Mouse (Mus musculus) embryo, embryonic 11.5 days (tissue): ENCODE measurements at regions not wholly inside any gene's neighbourhood (a gene's known extent, or its start where the extent isn't known, plus 50 kb on each side); places are given as distances from the start of the nearest gene placed in this dataset.

Experiments
- DNase-seq: peaks from one replicate; pipeline ENCODE4 v3.0.0-alpha.2; 2012; ENCODE audit warnings: low read depth, low spot score

- no peak for DNase-seq
These were observed 65.3 kb upstream of the Gm11238 start for GRCm38 (mm10) chr4:73542331-73542730.

- DNase-seq = no peak
These were observed 76.1 kb upstream of the Gm11238 start for GRCm38 (mm10) chr4:73531604-73532003.

DNA sequence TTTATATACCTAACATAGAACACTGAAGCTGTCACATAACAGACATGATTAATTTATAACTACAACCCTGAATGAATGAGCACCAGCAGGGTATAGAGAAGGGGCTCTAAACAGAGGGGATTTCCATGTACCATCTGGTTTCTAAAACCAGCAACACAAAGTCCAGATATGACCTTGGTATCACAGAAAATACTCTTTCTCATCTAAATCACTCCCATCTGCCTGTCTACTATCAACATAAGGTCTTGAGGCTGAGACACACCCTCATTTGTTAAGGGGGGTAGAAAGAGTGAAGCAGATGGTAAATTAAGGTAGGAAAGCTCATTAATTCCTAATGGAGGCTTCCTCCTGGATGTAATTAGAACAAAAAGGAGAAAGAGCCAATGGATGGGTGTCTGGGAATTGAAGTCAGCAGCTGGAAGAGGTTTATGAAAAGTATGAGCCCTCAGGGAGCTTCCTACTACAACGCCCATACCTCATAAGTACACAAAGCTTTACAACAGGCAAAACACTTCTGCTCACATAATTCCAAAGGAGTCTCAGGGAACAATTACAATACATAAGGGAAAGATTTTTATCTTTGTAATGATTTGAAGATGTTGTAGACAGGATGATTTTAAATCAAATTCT is 83.0 kb upstream of the Gm11238 start:
- DNase-seq = no peak

GRCm38 (mm10) chr4:73518742-73519384 is 88.8 kb upstream of the Gm11238 start:
- DNase-seq = no peak

DNA sequence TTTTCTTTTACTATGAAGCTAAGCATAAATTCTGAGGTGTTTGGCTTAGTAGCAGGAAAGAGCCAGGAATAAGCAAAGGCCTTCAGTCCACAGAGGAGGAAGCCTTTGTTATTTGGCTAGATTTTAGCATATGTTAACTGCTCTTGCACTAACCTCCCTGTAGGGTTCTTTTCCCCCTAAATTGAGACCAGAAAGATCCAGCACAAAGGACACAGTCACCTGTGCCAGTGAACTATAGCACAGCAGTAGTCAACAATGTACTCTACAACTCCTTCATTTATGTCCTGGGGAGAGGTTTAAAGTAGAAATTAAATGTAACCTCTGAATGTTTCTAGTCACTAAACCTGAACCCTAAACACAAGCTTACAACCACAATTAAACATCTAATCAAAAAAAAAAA is 90.1 kb upstream of the Gm11238 start:
- no peak for DNase-seq

DNA sequence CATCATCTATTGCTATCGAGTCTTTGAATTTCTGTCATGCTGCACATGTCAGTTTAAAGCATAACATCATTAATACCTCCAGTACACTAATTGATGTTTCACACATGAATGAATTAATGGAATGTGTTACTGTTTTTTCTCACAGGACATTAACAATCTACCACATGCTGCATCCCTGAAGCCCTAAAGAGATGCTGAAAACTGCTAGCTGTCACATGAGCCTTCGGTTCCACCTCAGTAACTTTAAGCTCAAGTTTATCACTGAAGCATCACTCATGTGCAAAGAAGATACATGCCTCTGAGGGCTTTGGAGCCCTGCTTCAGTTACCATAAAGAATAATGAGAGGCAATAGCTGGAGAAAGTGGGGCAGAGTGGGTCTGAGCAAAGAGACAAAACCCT is 91.0 kb upstream of the Gm11238 start:
- no peak for DNase-seq

DNA sequence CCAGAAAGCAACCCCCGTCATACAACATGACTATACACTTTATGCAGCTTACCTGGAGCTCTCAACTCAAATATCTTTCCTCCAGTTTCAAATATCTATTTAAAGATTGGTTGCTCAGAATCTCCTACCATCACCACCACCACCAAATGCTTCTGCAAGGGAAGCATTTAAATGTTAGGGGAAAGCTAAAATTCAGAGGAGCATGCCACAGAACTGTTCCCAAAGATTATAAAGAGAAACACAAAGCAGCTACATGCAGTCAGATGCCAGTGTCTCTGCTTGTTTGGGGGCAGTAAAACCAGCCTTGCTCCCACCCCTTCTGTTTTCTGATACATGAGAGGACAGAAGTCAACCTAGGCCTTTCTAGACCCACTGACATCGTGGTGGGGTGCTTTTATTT is 100.8 kb upstream of the Gm11238 start:
- DNase-seq = no peak

- peak; percentile 19 for DNase-seq
These were observed 84.3 kb upstream of the Gm11487 start for GRCm38 (mm10) chr4:73489199-73489598.

GRCm38 (mm10) chr4:73488297-73489049 is 83.6 kb upstream of the Gm11487 start:
- peak; percentile 51 for DNase-seq

GRCm38 (mm10) chr4:73467982-73468565 is 63.2 kb upstream of the Gm11487 start:
- DNase-seq = no peak
